Mouse (Mus musculus) testis, adult 2 months (tissue): ENCODE measurements around the gene Smg9. TPM values are rescaled to one million over a fixed set of nuclear protein-coding genes. Genes with fewer than 3 reads are reported as not detected.

ENCODE experiments used
- H3K27ac ChIP-seq: fragments of 200-500 bp; 2 replicates; pipeline ENCODE4 v1.5.1; 2012; ENCODE audit warnings: low read depth, low read length; ENCODE audit not compliant: control insufficient read depth, insufficient read depth
- H3K27me3 ChIP-seq: fragments of 200-500 bp; 2 replicates; pipeline ENCODE4 v1.6.1; 2012; ENCODE audit warnings: mild to moderate bottlenecking, low read length, moderate library complexity; ENCODE audit not compliant: control insufficient read depth, insufficient read depth
- H3K36me3 ChIP-seq: fragments of 200-500 bp; 2 replicates; pipeline ENCODE4 v1.6.1; 2012; ENCODE audit warnings: mild to moderate bottlenecking, low read length; ENCODE audit not compliant: control insufficient read depth, insufficient read depth
- H3K4me1 ChIP-seq: fragments of 200-500 bp; 2 replicates; pipeline ENCODE4 v1.6.1; 2012; ENCODE audit warnings: low read length; ENCODE audit not compliant: control insufficient read depth, insufficient read depth
- H3K4me3 ChIP-seq: fragments of 200-500 bp; 2 replicates; pipeline ENCODE4 v1.5.1; 2012; ENCODE audit warnings: low read depth, mild to moderate bottlenecking, low read length, moderate library complexity, mixed read lengths; ENCODE audit not compliant: control insufficient read depth
- CTCF ChIP-seq: fragments of 200-500 bp; IDR thresholded peaks from 2 replicates; pipeline ENCODE4 v1.5.1; 2012; ENCODE audit warnings: low read depth, mild to moderate bottlenecking, inconsistent platforms, low read length, moderate library complexity; ENCODE audit not compliant: control insufficient read depth, insufficient read depth, insufficient replicate concordance
- POLR2A ChIP-seq: fragments of 200-500 bp; IDR thresholded peaks from 2 replicates; pipeline ENCODE4 v1.6.1; 2012; ENCODE audit warnings: low read depth, mild to moderate bottlenecking, inconsistent platforms, low read length, moderate library complexity; ENCODE audit not compliant: control insufficient read depth
- polyA plus RNA-seq: library from polyadenylated mRNA; depleted of rRNA; stranded (reverse); fragments of >200 nt; gene quantifications from 2 replicates; pipeline ENCODE4 v1.2.3, GENCODE M21; 2012

Gene Smg9
- polyA plus RNA-seq, 1 experiment = 151 TPM

DNA sequence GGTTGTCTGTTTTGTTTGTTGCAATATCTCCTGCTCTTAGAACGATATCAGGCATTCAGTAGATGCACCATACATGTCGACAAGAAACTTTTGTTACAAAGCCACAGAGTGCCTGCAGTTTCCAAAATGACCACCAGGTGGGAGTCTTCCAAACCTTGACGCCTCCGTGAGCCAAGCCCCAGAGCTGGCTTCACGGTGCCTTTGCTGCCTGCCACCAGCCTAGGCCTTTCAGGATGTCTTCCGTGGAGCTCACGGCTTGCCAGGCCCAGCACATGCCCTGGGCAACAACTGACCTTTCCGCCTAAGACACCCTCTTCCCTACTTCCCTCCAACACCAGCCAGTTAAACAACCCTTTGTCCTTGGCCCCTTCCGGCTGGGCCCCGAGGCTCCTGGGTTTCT is 34.6 kb upstream of the Smg9 start:
- TF ChIP-seq CTCF (peak; percentile 77), POLR2A (no peak)
- H3K36me3 ChIP-seq = no peaks in the 10 kb centered on the region
- H3K27me3 ChIP-seq = no peaks in the 10 kb centered on the region
- H3K4me3 ChIP-seq = peak overlapping the region; percentile 26; the same call in 1 of the 2 replicates
- no peak overlapping the region for H3K27ac ChIP-seq
- H3K4me1 ChIP-seq = peaks cover 3% of the 10 kb centered on the region

DNA sequence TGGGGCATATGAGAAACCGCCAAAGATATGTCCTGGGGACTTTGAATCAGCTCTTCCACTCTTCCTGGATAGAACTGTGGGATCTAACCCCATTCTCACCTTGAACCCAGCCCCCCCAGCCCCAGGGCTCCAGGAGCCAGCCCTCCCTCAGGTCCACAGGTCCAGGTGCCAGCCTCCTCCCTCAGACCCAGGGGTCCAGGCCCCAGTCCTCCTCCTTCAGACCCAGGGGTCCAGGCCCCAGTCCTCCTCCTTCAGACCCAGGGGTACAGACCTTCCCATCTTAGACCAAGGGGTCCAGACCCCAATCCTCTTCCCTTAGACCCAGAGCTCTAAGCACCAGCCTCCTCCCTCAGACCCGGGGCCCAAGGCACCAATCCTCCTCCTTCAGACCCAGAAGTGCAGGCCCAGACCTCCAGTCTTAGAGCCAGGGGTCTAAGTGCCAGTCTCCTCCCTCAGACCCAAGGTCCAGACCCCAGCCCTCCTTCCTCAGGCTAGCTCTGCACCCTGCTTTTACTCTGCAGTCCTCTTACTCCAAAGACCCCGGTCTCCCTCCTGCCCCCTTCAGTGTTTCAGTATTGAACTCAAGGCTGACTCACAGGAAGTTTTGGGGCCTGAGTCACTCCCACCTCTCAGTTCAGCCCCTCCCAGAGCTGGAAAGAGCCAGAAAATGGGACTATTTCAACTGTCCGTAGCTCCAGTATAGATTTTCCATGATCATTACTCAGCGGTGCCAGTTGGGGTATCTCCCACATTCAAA is 34.0 kb upstream of the Smg9 start:
- H3K27ac ChIP-seq = no peak overlapping the region

DNA sequence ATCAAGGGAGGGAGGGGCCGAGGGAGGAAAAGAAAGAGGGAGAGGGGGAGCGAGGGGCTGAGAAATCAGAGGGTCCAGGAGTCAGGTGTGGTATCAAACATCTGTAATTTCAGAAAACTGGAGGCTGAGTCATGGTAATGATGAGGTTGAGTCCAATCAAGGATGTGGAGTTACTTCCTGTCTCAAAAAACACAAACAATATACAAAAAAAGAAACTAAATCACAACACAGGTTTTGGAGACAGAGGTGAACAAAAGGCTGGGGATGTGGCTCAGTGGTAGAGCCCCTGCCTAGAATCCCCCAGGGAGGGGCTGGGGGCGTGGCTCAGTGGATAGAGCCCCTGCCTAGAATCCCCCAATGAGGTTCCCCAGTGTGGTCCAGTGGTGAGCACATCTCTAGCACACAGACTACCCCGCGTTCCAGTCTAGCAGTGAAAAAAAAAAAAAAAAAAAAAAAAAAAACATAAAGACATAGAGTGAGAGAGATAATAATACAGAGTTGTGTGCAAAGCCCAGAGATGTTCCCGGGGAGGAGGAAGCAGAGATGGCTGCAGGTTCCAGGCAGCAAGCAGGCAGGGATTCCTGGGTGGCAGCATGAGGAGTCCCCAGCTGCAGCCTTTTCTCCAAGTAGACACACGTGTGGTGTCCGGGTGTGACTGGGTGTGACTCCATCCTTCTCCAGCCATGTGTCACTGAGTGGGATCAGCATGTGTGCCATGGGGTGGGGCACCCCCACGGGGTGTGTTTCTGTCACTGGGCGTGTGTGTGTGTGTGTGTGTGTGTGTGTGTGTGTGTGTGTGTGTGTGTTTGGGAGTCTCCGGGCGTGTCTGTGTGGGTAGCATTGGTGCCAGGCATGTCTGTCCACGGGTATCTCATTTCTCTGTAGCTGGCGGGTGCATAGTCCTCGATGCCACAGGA is 32.4 kb upstream of the Smg9 start:
- Histone ChIP-seq H3K36me3 (no peaks in the 10 kb centered on the region), H3K4me1 (peaks cover 3% of the 10 kb centered on the region), H3K27ac (no peak overlapping the region), H3K4me3 (no peak overlapping the region), H3K27me3 (no peaks in the 10 kb centered on the region)
- TF ChIP-seq POLR2A (no peak), CTCF (no peak)

More for the DNA sequence above, 34.0 kb upstream of the Smg9 start:
- Histone ChIP-seq H3K36me3 (no peaks in the 10 kb centered on the region), H3K4me3 (no peak overlapping the region; the same call in 1 of the 2 replicates), H3K27me3 (no peaks in the 10 kb centered on the region), H3K4me1 (peaks cover 3% of the 10 kb centered on the region)
- TF ChIP-seq CTCF (no peak), POLR2A (no peak)

DNA sequence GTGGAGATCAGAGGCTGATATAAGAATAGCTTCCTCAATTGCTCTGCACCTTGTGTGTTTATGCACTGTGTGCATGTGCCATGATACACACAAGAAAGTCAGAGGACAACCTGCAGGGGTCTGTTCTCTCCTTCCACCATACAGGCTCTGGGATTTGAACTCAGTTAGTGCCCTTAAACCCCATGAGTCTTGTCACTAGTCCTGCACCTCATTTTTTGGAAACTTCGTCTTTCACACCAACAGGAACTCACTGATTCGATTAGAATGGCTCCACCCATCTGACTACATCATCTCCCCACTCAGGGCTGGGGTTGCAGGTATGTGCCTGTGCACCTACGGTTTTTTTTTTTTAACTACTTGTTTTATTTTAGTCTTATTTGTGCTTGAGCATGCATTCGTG is 31.2 kb upstream of the Smg9 start:
- Histone ChIP-seq H3K4me1 (peaks cover 3% of the 10 kb centered on the region), H3K27ac (no peak overlapping the region), H3K36me3 (no peaks in the 10 kb centered on the region), H3K4me3 (no peak overlapping the region), H3K27me3 (no peaks in the 10 kb centered on the region)
- no peak for TF ChIP-seq POLR2A
- TF ChIP-seq CTCF = no peak

DNA sequence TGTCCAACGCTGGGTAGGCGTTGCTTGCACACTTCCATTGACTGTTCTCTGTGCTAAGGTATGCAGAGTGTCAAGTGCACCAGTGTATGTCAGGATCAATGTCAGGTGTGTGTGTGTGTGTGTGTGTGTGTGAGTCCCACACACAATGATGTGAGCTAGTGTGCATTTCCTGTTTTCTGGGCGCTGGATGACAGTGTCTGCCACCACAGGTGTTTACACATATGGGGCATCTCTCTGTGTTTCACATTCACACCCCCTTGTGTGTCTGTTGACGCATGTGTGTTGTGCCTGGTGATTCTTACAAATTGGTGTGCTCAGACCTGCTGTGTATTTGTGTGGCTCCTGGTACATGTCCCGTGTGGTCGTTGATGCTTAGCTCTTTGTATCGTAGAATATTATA is 30.5 kb upstream of the Smg9 start:
- H3K4me1 ChIP-seq = peaks cover 3% of the 10 kb centered on the region

DNA sequence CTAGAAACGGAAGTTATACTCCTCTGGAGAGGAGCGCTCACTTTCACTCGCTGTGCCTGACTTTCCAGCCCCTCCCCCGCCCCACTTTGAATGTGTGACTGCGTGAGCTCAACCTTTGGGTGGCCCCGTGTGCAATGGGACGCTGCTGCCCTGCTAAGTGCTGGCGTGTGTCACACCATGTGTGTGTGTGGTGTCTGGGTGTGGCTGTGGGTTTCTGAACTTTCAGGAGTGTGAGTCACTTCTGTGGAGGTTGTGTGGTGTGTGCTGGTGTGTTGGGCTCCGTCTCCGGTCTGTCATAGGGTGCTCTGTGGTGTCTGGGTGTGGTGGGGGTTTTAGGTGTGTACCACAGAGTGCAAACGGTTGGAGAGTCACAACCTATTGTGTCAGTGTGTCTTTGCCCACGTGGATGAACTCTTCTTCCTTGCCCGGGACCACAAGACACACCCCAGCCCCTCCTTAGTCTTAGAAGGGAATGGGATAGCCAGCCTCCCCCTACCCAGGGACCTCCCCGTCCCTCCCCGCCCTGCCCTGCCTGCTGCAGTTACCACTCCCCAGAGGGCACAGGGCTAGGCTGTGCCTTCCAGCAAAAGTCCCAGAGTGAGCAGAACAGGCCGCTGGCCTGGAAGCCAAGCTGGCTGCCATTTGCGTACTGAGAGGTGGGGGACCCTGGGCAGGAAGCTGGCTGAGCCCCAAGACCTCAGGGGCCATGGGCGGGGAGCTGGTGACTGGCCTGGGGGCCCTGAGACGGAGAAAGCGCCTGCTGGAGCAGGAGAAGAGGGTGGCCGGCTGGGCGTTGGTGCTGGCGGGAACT is 29.5 kb upstream of the Smg9 start, which contains the start of gene Kcnn4:
Kcnn4 (plus strand) TSS at position 533 of the 811 bp plus-strand sequence.
- H3K27me3 ChIP-seq = no peaks in the 10 kb centered on the region
- no peak within 1 kb of the TSS for H3K4me3 ChIP-seq
- no peak within 1 kb of the TSS for H3K27ac ChIP-seq
- peaks cover 7% of the 10 kb centered on the region for H3K4me1 ChIP-seq
- no peaks in the 10 kb centered on the region for H3K36me3 ChIP-seq
- no peak for TF ChIP-seq POLR2A
- TF ChIP-seq CTCF = no peak

More for the DNA sequence above, 30.5 kb upstream of the Smg9 start:
- Histone ChIP-seq H3K27ac (no peak overlapping the region), H3K27me3 (no peaks in the 10 kb centered on the region), H3K4me3 (no peak overlapping the region), H3K36me3 (no peaks in the 10 kb centered on the region)
- TF ChIP-seq CTCF (no peak), POLR2A (no peak)
